Mouse (Mus musculus): ENCODE data around the gene Igf2bp1.
"Not testable (repeated sequence)": the region's sequence is repeated elsewhere in the genome, so short reads cannot be mapped to it uniquely, and the experiment has no call there.

DNA sequence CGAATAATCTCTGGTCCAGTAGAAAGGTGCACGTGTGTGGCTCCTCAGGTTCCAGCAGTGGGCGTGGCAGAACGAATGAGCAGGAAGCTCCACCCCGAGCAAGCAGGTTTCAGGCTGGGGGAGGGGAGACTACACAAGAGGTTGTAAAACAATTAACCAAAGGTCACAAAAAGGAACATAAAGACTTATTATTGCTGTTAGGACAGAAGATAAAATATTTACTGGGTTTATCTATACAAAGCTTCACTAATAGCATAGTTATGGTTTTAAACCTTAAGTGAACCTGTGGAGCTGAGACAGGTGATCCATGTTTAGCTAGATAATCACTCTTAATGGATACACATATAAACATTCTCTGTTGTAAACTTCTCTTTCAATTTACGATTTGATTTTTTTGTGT is 82.3 kb downstream of the Igf2bp1 start:
- TF ChIP-seq CTCF (IDR thresholded peaks at IDR 0.05; ENCODE audit: low read depth, low read length); POLR2A (IDR thresholded peaks at IDR 0.05; ENCODE audit: borderline replicate concordance, low read depth, low read length): not testable (repeated sequence)
